Mouse (Mus musculus): ENCODE data around the gene Kat6b.
"Not testable (repeated sequence)": the region's sequence is repeated elsewhere in the genome, so short reads cannot be mapped to it uniquely, and the experiment has no call there.

The Kat6b gene

GRCm38 (mm10) chr14:21659652-21660051 lies 178.4 kb downstream of the Kat6b start:
- peak; percentile 79 for DNase-seq (ENCODE audit: low read depth, low spot score)

- DNase-seq (ENCODE audit: low read depth, low spot score): peak; percentile 38
Measured at GRCm38 (mm10) chr14:21662465-21663142, 181.4 kb downstream of the Kat6b start.

GRCm38 (mm10) chr14:21669218-21669617 lies 188.0 kb downstream of the Kat6b start:
- DNase-seq (ENCODE audit: low read depth, low spot score): no peak

GRCm38 (mm10) chr14:21669633-21670421 lies 188.6 kb downstream of the Kat6b start:
- DNase-seq (ENCODE audit: low read depth, low spot score): no peak

GRCm38 (mm10) chr14:21670422-21671006 lies 189.3 kb downstream of the Kat6b start:
- DNase-seq (ENCODE audit: low read depth, low spot score): not testable (repeated sequence)

GRCm38 (mm10) chr14:21673100-21673499 lies 191.9 kb downstream of the Kat6b start:
- peak; percentile 61 for DNase-seq (ENCODE audit: low read depth, low spot score)

GRCm38 (mm10) chr14:21674471-21674870 lies 193.2 kb downstream of the Kat6b start:
- DNase-seq (ENCODE audit: low read depth, low spot score): no peak

- DNase-seq (ENCODE audit: low read depth, low spot score): no peak
Measured at GRCm38 (mm10) chr14:21676223-21676622, 195.0 kb downstream of the Kat6b start.

GRCm38 (mm10) chr14:21678509-21679285 lies 197.5 kb downstream of the Kat6b start:
- DNase-seq (ENCODE audit: low read depth, low spot score): peak; percentile 73

- DNase-seq (ENCODE audit: low read depth, low spot score): no peak
Measured at GRCm38 (mm10) chr14:21679631-21680201, 198.5 kb downstream of the Kat6b start.

GRCm38 (mm10) chr14:21682681-21683129 lies 201.5 kb downstream of the Kat6b start:
- DNase-seq (ENCODE audit: low read depth, low spot score): peak; percentile 84

GRCm38 (mm10) chr14:21683834-21684233 lies 202.6 kb downstream of the Kat6b start:
- no peak for DNase-seq (ENCODE audit: low read depth, low spot score)

- DNase-seq (ENCODE audit: low read depth, low spot score): no peak
Measured at GRCm38 (mm10) chr14:21685411-21686146, 204.3 kb downstream of the Kat6b start.

GRCm38 (mm10) chr14:21686376-21687279 lies 205.4 kb downstream of the Kat6b start:
- DNase-seq (ENCODE audit: low read depth, low spot score): no peak

- DNase-seq (ENCODE audit: low read depth, low spot score): no peak
Measured at GRCm38 (mm10) chr14:21691070-21691469, 209.8 kb downstream of the Kat6b start.

- DNase-seq (ENCODE audit: low read depth, low spot score): no peak
Measured at GRCm38 (mm10) chr14:21695020-21695419, 213.8 kb downstream of the Kat6b start.

- DNase-seq (ENCODE audit: low read depth, low spot score): no peak
Measured at GRCm38 (mm10) chr14:21696186-21696830, 215.1 kb downstream of the Kat6b start.

- no peak for DNase-seq (ENCODE audit: low read depth, low spot score)
Measured at GRCm38 (mm10) chr14:21702691-21703090, 221.5 kb downstream of the Kat6b start.

- no peak for DNase-seq (ENCODE audit: low read depth, low spot score)
Measured at GRCm38 (mm10) chr14:21703255-21703654, 222.0 kb downstream of the Kat6b start.
